Mouse (Mus musculus): ENCODE results near the gene Cib1. TPM values are rescaled to one million over a fixed set of nuclear protein-coding genes. Genes with fewer than 3 reads are reported as not detected.
A peak's percentile ranks its signal among the peaks of the same experiment; 100 is the strongest.

Gene Cib1
- polyA plus RNA-seq, 1 experiment from 2014 or later, result 165 TPM

DNA sequence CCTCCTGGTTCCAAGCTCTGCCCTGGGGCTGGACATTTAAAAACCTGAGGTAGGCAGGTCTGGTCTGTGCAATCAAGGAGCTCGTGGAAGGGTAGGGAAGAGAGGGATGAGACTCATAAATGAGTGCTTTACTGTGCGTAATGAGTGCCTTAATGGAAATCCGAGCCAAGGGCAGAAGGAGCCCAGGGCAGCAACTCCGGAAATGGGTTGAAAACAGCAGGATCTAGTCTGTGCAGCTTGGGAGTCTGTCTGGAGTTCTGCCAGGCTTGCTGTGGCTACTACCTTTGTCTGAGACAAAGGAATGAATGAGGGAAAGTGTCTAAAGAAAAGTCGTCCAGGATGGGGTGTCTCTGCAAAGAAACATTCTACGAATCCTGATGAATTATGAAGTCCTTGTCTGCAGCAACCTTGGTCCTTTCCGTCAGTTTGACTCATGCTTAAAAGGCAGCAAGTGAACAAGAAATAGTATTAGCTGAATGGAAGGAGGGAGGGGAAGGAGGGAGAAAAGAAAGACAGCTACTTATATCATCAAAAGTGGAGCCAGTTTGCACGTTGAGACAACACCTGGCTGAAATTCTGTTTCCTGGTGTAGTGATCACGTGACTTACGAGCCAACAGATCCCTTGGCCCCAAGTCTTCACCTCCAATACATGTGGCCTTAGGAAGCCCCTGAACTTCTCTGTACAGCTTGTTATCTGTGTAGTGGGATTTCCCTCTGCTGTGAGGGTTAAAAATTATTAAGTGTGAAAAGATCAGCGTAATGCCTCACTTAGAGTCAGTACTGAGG lies 43.3 kb downstream of the Cib1 start:
- no peaks in the 10 kb centered on the region for H3K27me3 ChIP-seq (ENCODE audit: insufficient read depth, low read length)
- no peak overlapping the region; the same call in 1 of the 2 replicates for H3K4me2 ChIP-seq (ENCODE audit: low read length)

DNA sequence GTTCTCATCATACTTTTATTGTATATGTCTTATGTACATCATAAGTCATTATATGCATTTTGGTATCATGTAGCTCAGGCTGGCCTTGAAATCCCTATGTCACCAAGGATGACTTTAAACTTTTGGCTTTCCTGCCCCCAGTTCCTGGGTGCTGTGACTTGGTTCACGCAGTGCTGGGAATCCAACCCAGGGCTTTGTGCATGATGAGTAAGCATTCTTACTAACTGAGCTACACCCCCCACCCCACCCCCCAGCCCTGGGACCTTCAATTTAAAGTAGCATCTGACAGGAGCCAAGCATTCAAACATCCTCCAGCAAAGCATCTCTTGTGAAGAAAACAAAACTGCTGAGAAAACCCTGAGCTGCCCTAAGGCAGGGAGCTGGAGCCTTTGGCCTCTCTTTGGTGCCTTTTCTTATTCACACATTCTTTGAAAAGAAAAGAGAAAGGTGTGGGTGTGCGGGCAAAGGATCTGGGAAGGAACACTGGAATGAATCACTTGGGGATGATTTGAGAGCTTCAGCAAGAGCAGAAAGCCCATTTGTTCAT lies 44.0 kb downstream of the Cib1 start:
- Histone ChIP-seq H3K36me3 (ENCODE audit: insufficient read depth, low read length) (no peaks in the 10 kb centered on the region), H3K9me3 (replicated peaks; ENCODE audit: low read length) (no peaks in the 10 kb centered on the region), H3K27ac (no peak overlapping the region), H3K27me3 (ENCODE audit: insufficient read depth, low read length) (no peaks in the 10 kb centered on the region), H3K4me1 (replicated peaks; ENCODE audit: insufficient read depth, low read length) (peaks cover 50% of the 10 kb centered on the region), H3K4me2 (ENCODE audit: low read length) (no peak overlapping the region), H3K4me3 (replicated peaks; ENCODE audit: low read depth, low read length) (no peak overlapping the region), H3K9ac (ENCODE audit: low read depth, low read length) (no peak overlapping the region)
- 64% methylated on average over 2 of the region's 2 CpGs for whole genome bisulfite sequencing
- TF ChIP-seq CTCF (IDR thresholded peaks at IDR 0.05; ENCODE audit: low read depth), result no peak
- DNase-seq (ENCODE audit: low spot score), result no peak
- ATAC-seq (replicated peaks; ENCODE audit: low FRiP score, low read depth), result no peak

More for the DNA sequence above, 43.3 kb downstream of the Cib1 start:
- no peak for TF ChIP-seq CTCF (IDR thresholded peaks at IDR 0.05; ENCODE audit: low read depth)
- Histone ChIP-seq H3K4me1 (replicated peaks; ENCODE audit: insufficient read depth, low read length) (peaks cover 50% of the 10 kb centered on the region), H3K36me3 (ENCODE audit: insufficient read depth, low read length) (no peaks in the 10 kb centered on the region), H3K9ac (ENCODE audit: low read depth, low read length) (no peak overlapping the region), H3K9me3 (replicated peaks; ENCODE audit: low read length) (no peaks in the 10 kb centered on the region), H3K27ac (no peak overlapping the region), H3K4me3 (replicated peaks; ENCODE audit: low read depth, low read length) (no peak overlapping the region)
- 32% methylated on average over 11 of the region's 11 CpGs for WGBS
- no peak for DNase-seq (ENCODE audit: low spot score)
- ATAC-seq (replicated peaks; ENCODE audit: low FRiP score, low read depth), result no peak

DNA sequence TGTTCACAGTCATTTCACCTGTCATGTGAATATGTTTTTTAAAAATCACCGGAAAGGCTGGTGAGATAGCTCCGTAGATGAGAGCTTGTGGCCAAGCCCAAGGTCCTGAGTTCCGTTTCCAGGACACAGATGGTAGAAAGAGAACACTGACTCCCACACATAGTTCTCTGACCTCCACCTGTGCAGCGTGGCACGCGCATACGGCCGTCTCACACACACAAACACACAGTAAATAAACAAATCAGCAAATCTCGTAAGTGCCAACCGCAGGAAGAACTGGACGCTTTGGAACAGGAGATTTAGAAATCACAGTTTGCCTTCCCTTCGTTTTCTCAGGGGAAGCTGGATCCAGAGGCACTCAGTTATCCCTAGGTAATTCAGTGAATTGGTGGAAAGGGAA lies 45.1 kb downstream of the Cib1 start:
- DNase-seq (ENCODE audit: low spot score) (no peak), ATAC-seq (replicated peaks; ENCODE audit: low FRiP score, low read depth) (no peak)
- peak overlapping the region; percentile 80 for H3K4me2 ChIP-seq (ENCODE audit: low read length)
- no peaks in the 10 kb centered on the region for H3K9me3 ChIP-seq (replicated peaks; ENCODE audit: low read length)
- no peaks in the 10 kb centered on the region for H3K27me3 ChIP-seq (ENCODE audit: insufficient read depth, low read length)
- H3K36me3 ChIP-seq (ENCODE audit: insufficient read depth, low read length), result no peaks in the 10 kb centered on the region
- peak overlapping the region; percentile 47 for H3K4me3 ChIP-seq (replicated peaks; ENCODE audit: low read depth, low read length)
- whole genome bisulfite sequencing, result 41% methylated on average over 12 of the region's 12 CpGs
- peaks cover 44% of the 10 kb centered on the region for H3K4me1 ChIP-seq (replicated peaks; ENCODE audit: insufficient read depth, low read length)
- peak overlapping the region; percentile 92 for H3K27ac ChIP-seq
- TF ChIP-seq CTCF (IDR thresholded peaks at IDR 0.05; ENCODE audit: low read depth), result no peak
- H3K9ac ChIP-seq (ENCODE audit: low read depth, low read length), result peak overlapping the region; percentile 60; the same call in 1 of the 2 replicates

DNA sequence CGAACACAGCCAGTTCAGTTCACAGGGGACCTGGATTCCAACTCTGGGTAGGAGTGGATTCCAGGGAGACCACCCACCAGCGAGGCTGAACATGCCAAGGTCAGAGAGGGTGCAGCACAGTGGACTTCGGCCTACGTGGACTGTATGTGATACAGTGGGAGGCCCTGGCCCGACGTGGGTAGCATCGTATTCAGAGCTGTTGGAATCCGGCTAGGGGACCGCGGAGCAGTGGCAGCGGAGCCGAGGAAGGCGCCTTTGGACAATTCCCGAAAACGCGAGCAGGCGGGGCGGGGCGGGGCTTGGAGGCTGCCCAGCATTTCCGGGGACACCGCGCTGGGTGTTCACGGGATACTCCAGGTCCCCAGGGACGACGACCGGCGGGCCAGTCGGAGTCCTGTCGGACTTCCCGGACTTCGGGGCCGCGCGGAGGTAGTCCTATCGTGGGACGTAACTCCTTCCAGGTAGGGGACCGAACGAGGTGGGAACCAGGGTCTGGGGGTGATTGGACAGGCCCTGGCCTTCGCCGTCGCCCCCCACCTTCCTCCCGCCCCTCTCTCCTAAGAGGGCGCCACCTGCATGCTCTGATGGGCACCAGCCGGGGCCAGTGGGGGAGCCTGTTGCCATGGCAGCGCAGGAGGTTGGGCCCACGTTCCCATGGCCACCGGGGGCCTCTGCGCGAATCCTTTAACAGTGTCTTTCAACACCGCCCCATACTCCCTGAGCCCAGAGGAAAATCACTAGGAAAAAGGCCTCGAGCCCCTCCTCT lies 45.9 kb downstream of the Cib1 start, which contains the start of gene Sema4b:
TSS of gene Sema4b (plus strand) at position 311 of the 766 bp plus-strand sequence.
- H3K36me3 ChIP-seq (ENCODE audit: insufficient read depth, low read length), result no peaks in the 10 kb centered on the region
- H3K9ac ChIP-seq (ENCODE audit: low read depth, low read length), result peak within 1 kb of the TSS; percentile 60
- peak within 1 kb of the TSS; percentile 47 for H3K4me3 ChIP-seq (replicated peaks; ENCODE audit: low read depth, low read length)
- H3K9me3 ChIP-seq (replicated peaks; ENCODE audit: low read length), result no peaks in the 10 kb centered on the region
- peak within 1 kb of the TSS; percentile 80 for H3K4me2 ChIP-seq (ENCODE audit: low read length)
- ATAC-seq (replicated peaks; ENCODE audit: low FRiP score, low read depth) (peak; percentile 89), DNase-seq (ENCODE audit: low spot score) (peak; percentile 91)
- WGBS, result 1% methylated on average over 47 of the region's 51 CpGs
- no peak for TF ChIP-seq CTCF (IDR thresholded peaks at IDR 0.05; ENCODE audit: low read depth)
- H3K4me1 ChIP-seq (replicated peaks; ENCODE audit: insufficient read depth, low read length), result peaks cover 36% of the 10 kb centered on the region
- peak within 1 kb of the TSS; percentile 92 for H3K27ac ChIP-seq
- no peaks in the 10 kb centered on the region for H3K27me3 ChIP-seq (ENCODE audit: insufficient read depth, low read length)

DNA sequence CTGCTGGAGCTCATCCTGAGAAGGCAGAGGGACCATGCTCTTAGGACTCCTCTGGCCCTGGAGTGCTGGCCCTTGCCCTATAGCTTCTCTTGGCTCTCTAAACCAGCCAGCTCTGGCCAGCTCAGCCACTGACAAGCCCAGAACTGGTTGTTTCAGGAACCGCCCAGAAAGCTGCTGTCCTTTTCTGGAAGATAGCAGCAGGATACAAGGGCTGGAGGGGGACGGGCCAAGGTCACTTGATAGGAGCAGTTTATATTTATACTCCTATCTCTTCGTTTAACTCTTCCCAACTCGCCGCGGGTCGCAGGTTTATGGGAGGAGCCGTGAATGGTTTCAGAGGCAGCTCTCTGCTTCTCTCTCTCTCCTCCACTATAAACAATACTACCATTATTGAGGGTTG lies 46.6 kb downstream of the Cib1 start:
- Histone ChIP-seq H3K27ac (peak overlapping the region; percentile 92), H3K9ac (ENCODE audit: low read depth, low read length) (peak overlapping the region; percentile 60; the same call in 1 of the 2 replicates), H3K27me3 (ENCODE audit: insufficient read depth, low read length) (no peaks in the 10 kb centered on the region), H3K36me3 (ENCODE audit: insufficient read depth, low read length) (no peaks in the 10 kb centered on the region), H3K4me3 (replicated peaks; ENCODE audit: low read depth, low read length) (peak overlapping the region; percentile 47; the same call in 1 of the 2 replicates), H3K9me3 (replicated peaks; ENCODE audit: low read length) (no peaks in the 10 kb centered on the region), H3K4me1 (replicated peaks; ENCODE audit: insufficient read depth, low read length) (peaks cover 29% of the 10 kb centered on the region), H3K4me2 (ENCODE audit: low read length) (peak overlapping the region; percentile 80)
- peak; percentile 47; the same call in 1 of the 2 replicates for ATAC-seq (replicated peaks; ENCODE audit: low FRiP score, low read depth)
- 12% methylated on average over 8 of the region's 8 CpGs for WGBS
- no peak for TF ChIP-seq CTCF (IDR thresholded peaks at IDR 0.05; ENCODE audit: low read depth)
- DNase-seq (ENCODE audit: low spot score), result peak; percentile 50

DNA sequence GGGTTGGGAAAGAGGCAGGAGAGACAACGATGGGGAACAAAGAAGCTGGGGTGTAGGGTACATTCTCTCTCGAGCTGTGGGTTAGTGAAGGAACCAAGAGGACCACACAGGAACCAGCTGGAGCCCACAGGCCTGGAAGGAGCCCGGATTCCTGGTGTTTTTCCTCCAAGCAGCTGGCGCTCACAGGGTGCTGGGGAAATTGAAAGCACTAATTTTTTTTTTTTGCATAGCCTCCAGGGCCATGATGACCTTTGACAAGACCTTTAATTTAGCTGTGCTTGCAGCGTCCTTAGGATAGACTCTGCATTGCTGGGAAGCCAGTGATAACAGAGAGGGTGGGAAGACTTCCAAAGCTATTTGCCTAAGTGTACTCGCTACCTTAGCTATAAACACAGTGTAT lies 47.6 kb downstream of the Cib1 start:
- no peak for TF ChIP-seq CTCF (IDR thresholded peaks at IDR 0.05; ENCODE audit: low read depth)
- Histone ChIP-seq H3K9me3 (replicated peaks; ENCODE audit: low read length) (no peaks in the 10 kb centered on the region), H3K4me2 (ENCODE audit: low read length) (no peak overlapping the region), H3K27ac (peak overlapping the region; percentile 92), H3K4me1 (replicated peaks; ENCODE audit: insufficient read depth, low read length) (peaks cover 22% of the 10 kb centered on the region), H3K27me3 (ENCODE audit: insufficient read depth, low read length) (no peaks in the 10 kb centered on the region), H3K4me3 (replicated peaks; ENCODE audit: low read depth, low read length) (no peak overlapping the region), H3K9ac (ENCODE audit: low read depth, low read length) (no peak overlapping the region), H3K36me3 (ENCODE audit: insufficient read depth, low read length) (no peaks in the 10 kb centered on the region)
- WGBS, result 50% methylated on average over 6 of the region's 6 CpGs
- ATAC-seq (replicated peaks; ENCODE audit: low FRiP score, low read depth) (no peak), DNase-seq (ENCODE audit: low spot score) (no peak)
